Mouse (Mus musculus) MEL (cell line): Measurements from ENCODE around the gene Thsd7a. TPM values are rescaled to one million over a fixed set of nuclear protein-coding genes. Genes with fewer than 3 reads are reported as not detected.

Experiments
- DNase-seq: peaks from one replicate; pipeline ENCODE4 v3.0.0; 2011; ENCODE audit warnings: low read depth, low spot score
- H3K27ac ChIP-seq: 2 replicates; pipeline ENCODE4 v1.5.1; 2012; ENCODE audit warnings: low read depth, mild to moderate bottlenecking, control low read depth, low read length, moderate library complexity; ENCODE audit not compliant: control insufficient read depth
- H3K27me3 ChIP-seq, 2 experiments: fragments of 150-350 bp in 1 of 2; sonication (generic) in 1 of 2; 2 replicates each; pipeline ENCODE4 v1.6.1; 2012; ENCODE audit warnings: low read length in 2 of 2, mild to moderate bottlenecking in 2 of 2, improper control_type of control experiment in 1 of 2, moderate library complexity in 1 of 2; ENCODE audit not compliant: insufficient read depth in 2 of 2, control insufficient read depth in 1 of 2
- H3K36me3 ChIP-seq, 2 experiments: 2 replicates each; pipeline ENCODE4 v1.6.1; 2012 to 2014; ENCODE audit warnings: low read length in 2 of 2, improper control_type of control experiment in 1 of 2, inconsistent platforms in 1 of 2, mild to moderate bottlenecking in 1 of 2; ENCODE audit not compliant: insufficient read depth in 2 of 2, control insufficient read depth in 1 of 2
- H3K4me1 ChIP-seq, 2 experiments: fragments of 150-350 bp in 1 of 2; sonication (generic) in 1 of 2; 2 replicates each; pipeline ENCODE4 v1.6.1; 2012; ENCODE audit warnings: low read length in 2 of 2, improper control_type of control experiment in 1 of 2, mild to moderate bottlenecking in 1 of 2; ENCODE audit not compliant: insufficient read depth in 2 of 2, control insufficient read depth in 1 of 2
- H3K4me3 ChIP-seq, 2 experiments: fragments of 150-350 bp in 1 of 2; sonication (generic) in 1 of 2; 2 replicates each; pipeline ENCODE4 v1.5.1; 2012; ENCODE audit warnings: low read depth in 2 of 2, low read length in 2 of 2, mild to moderate bottlenecking in 2 of 2, moderate library complexity in 2 of 2, control low read depth in 1 of 2, improper control_type of control experiment in 1 of 2; ENCODE audit not compliant: control insufficient read depth in 1 of 2, insufficient read depth in 1 of 2
- H3K79me2 ChIP-seq: 2 replicates; pipeline ENCODE4 v1.6.1; 2012; ENCODE audit warnings: mild to moderate bottlenecking, low read length, moderate library complexity; ENCODE audit not compliant: control insufficient read depth, poor library complexity, insufficient read depth
- H3K9ac ChIP-seq: 2 replicates; pipeline ENCODE4 v1.6.1; 2012; ENCODE audit warnings: low read depth, mild to moderate bottlenecking, control low read depth, low read length, moderate library complexity; ENCODE audit not compliant: control insufficient read depth, poor library complexity, severe bottlenecking
- H3K9me3 ChIP-seq: fragments of 150-350 bp; sonication (generic); replicated peaks from 2 replicates; pipeline ENCODE4 v1.6.1; 2012; ENCODE audit warnings: mild to moderate bottlenecking, low read length, improper control_type of control experiment, moderate library complexity; ENCODE audit not compliant: insufficient read depth
- CHD2 ChIP-seq: IDR thresholded peaks from 2 replicates; pipeline ENCODE4 v1.6.1; 2011; ENCODE audit warnings: low read length, improper control_type of control experiment
- CTCF ChIP-seq, 3 experiments: IDR thresholded peaks in 2 of 3; conservative IDR thresholded peaks in 1 of 3; 2 replicates each; pipeline ENCODE4 v1.5.1; 2011 to 2012; ENCODE audit warnings: low read length in 3 of 3, low read depth in 2 of 3, mild to moderate bottlenecking in 2 of 3, improper control_type of control experiment in 1 of 3, inconsistent platforms in 1 of 3, mixed read lengths in 1 of 3, moderate library complexity in 1 of 3; ENCODE audit not compliant: control insufficient read depth in 1 of 3, insufficient read depth in 1 of 3, poor library complexity in 1 of 3, severe bottlenecking in 1 of 3
- E2F4 ChIP-seq: IDR thresholded peaks from 2 replicates; pipeline ENCODE4 v1.6.1; 2011; ENCODE audit warnings: low read depth, low read length, improper control_type of control experiment, borderline replicate concordance
- ELF1 ChIP-seq: IDR thresholded peaks from 2 replicates; pipeline ENCODE4 v1.6.1; 2014; ENCODE audit warnings: low read depth, mild to moderate bottlenecking, inconsistent platforms, low read length, improper control_type of control experiment, moderate library complexity
- KAT2A ChIP-seq: conservative IDR thresholded peaks from 2 replicates; pipeline ENCODE4 v1.6.1; 2012; ENCODE audit warnings: low read depth, low read length, improper control_type of control experiment, inconsistent platforms
- MAX ChIP-seq: IDR thresholded peaks from 2 replicates; pipeline ENCODE4 v1.6.1; 2011; ENCODE audit warnings: low read length, improper control_type of control experiment
- MAZ ChIP-seq: IDR thresholded peaks from 2 replicates; pipeline ENCODE4 v1.6.1; 2012; ENCODE audit warnings: low read depth, mild to moderate bottlenecking, inconsistent platforms, low read length, improper control_type of control experiment
- MEF2A ChIP-seq: IDR thresholded peaks from 2 replicates; pipeline ENCODE4 v1.6.1; 2014; ENCODE audit warnings: low read depth, mild to moderate bottlenecking, inconsistent platforms, low read length, improper control_type of control experiment; ENCODE audit not compliant: poor library complexity, insufficient replicate concordance, severe bottlenecking; ENCODE audit errors: extremely low read depth
- MXI1 ChIP-seq: IDR thresholded peaks from 2 replicates; pipeline ENCODE4 v1.6.1; 2011; ENCODE audit warnings: mild to moderate bottlenecking, low read depth, low read length, improper control_type of control experiment
- NRF1 ChIP-seq: IDR thresholded peaks from 2 replicates; pipeline ENCODE4 v1.6.1; 2014; ENCODE audit warnings: low read depth, mild to moderate bottlenecking, inconsistent platforms, low read length, improper control_type of control experiment, moderate library complexity; ENCODE audit not compliant: poor library complexity, insufficient read depth, severe bottlenecking
- SIN3A ChIP-seq: IDR thresholded peaks from 2 replicates; pipeline ENCODE4 v1.6.1; 2012; ENCODE audit warnings: low read length, improper control_type of control experiment, inconsistent platforms
- SMC3 ChIP-seq: IDR thresholded peaks from 2 replicates; pipeline ENCODE4 v1.6.1; 2011; ENCODE audit warnings: low read depth, low read length, improper control_type of control experiment
- TAL1 ChIP-seq: IDR thresholded peaks from 2 replicates; pipeline ENCODE4 v1.6.1; 2012; ENCODE audit warnings: mild to moderate bottlenecking, inconsistent platforms, low read length, moderate library complexity, mixed read lengths
- USF2 ChIP-seq, 2 experiments: IDR thresholded peaks; 2 replicates each; pipeline ENCODE4 v1.6.1; 2011 to 2012; ENCODE audit warnings: improper control_type of control experiment in 2 of 2, low read length in 2 of 2, borderline replicate concordance in 1 of 2, inconsistent platforms in 1 of 2, low read depth in 1 of 2, mild to moderate bottlenecking in 1 of 2; ENCODE audit not compliant: insufficient read depth in 1 of 2
- ZC3H11A ChIP-seq: IDR thresholded peaks from 2 replicates; pipeline ENCODE4 v1.6.1; 2012; ENCODE audit warnings: low read depth, mild to moderate bottlenecking, inconsistent platforms, low read length, improper control_type of control experiment
- ZMIZ1 ChIP-seq: IDR thresholded peaks from 2 replicates; pipeline ENCODE4 v1.6.1; 2012; ENCODE audit warnings: low read depth, mild to moderate bottlenecking, inconsistent platforms, low read length, improper control_type of control experiment, moderate library complexity
- polyA plus RNA-seq, 2 experiments: library from polyadenylated mRNA; stranded (reverse) in 1 of 2; unstranded in 1 of 2; fragments of >175 nt in 1 of 2; fragments of >200 nt in 1 of 2; gene quantifications; 2 replicates each; pipeline versions ENCODE4 v1.2.1 to v1.2.4; 2012; ENCODE audit warnings: low replicate concordance in 2 of 2, low read depth in 1 of 2; ENCODE audit not compliant: insufficient read length in 2 of 2, insufficient read depth in 1 of 2, missing spikeins in 1 of 2
- total RNA-seq: library from RNA; depleted of rRNA; stranded (reverse); fragments of 300-350 nt; gene quantifications from 2 replicates; pipeline ENCODE4 v1.2.3, GENCODE M21; 2012

The Thsd7a gene
- total and polyA plus RNA-seq, 3 experiments, result not detected

- H3K79me2 ChIP-seq, result no peaks in the 10 kb centered on the region
- no peak overlapping the region for H3K4me3 ChIP-seq
- H3K27ac ChIP-seq, result no peak overlapping the region
- H3K36me3 ChIP-seq, result no peaks in the 10 kb centered on the region
- no peak overlapping the region for H3K9ac ChIP-seq
- H3K4me1 ChIP-seq, result no peaks in the 10 kb centered on the region
- no peaks in the 10 kb centered on the region for H3K9me3 ChIP-seq
- DNase-seq, result no peak
- no peaks in the 10 kb centered on the region for H3K27me3 ChIP-seq
- no peak for TF ChIP-seq ZC3H11A
- TF ChIP-seq ELF1, result no peak
- TF ChIP-seq MAX, result no peak
- no peak for TF ChIP-seq SMC3
- TF ChIP-seq MAZ, result no peak
- TF ChIP-seq CTCF (IDR thresholded peaks at IDR 0.05 in 2 of 3, conservative IDR thresholded peaks at IDR 0.05 in 1 of 3; ENCODE audit: control insufficient read depth in 1 of 3, insufficient read depth in 1 of 3, low read depth in 2 of 3, low read length in 3 of 3, poor library complexity in 1 of 3, severe bottlenecking in 1 of 3), result no peak
- no peak for TF ChIP-seq SIN3A
- TF ChIP-seq E2F4, result no peak
- TF ChIP-seq NRF1, result no peak
- TF ChIP-seq USF2 (IDR thresholded peaks at IDR 0.05; ENCODE audit: borderline replicate concordance in 1 of 2, insufficient read depth in 1 of 2, low read depth in 1 of 2, low read length in 2 of 2), result no peak
- no peak for TF ChIP-seq TAL1
- TF ChIP-seq CHD2, result no peak
These were observed 186.9 kb downstream of the Thsd7a start for GRCm38 (mm10) chr6:12562336-12562735.

DNA sequence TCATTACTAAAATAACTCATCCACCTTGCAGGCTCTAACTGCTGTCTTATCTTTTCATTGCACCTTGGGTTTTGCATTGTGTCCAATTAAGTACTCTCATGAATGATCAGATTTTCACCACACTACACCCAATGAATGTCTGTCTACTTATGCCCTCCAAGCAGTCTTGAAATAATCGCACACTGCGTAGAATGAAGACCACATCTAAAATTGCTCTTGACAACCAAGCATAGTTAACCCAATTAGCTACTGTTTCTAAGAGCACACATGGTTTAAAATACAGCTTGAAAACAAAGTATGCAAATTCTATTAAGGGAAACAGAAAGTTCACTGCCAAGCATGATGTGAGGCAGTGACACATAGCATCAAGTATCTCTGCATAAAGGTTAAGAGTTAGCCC is 188.7 kb downstream of the Thsd7a start:
- Histone ChIP-seq H3K4me1 (no peaks in the 10 kb centered on the region), H3K27me3 (no peaks in the 10 kb centered on the region), H3K4me3 (no peak overlapping the region), H3K9me3 (no peaks in the 10 kb centered on the region), H3K9ac (no peak overlapping the region), H3K79me2 (no peaks in the 10 kb centered on the region), H3K27ac (no peak overlapping the region), H3K36me3 (no peaks in the 10 kb centered on the region)
- TF ChIP-seq ELF1 (no peak), ZMIZ1 (no peak), MXI1 (no peak), MEF2A (no peak), KAT2A (no peak), ZC3H11A (no peak), CHD2 (no peak)
- DNase-seq, result no peak
